Mouse (Mus musculus) layer of hippocampus, postnatal 14 days (tissue): Measurements from ENCODE around the gene Dhrs4. TPM values are rescaled to one million over a fixed set of nuclear protein-coding genes. Genes with fewer than 3 reads are reported as not detected.

Source experiments
- DNase-seq, 2 experiments: peaks; one replicate each; pipeline ENCODE4 v3.0.0; 2021 to 2022; ENCODE audit warnings: low spot score in 2 of 2, mixed read lengths in 1 of 2
- total RNA-seq, 2 experiments: library from RNA; stranded (reverse); gene quantifications; 2 replicates each; pipeline ENCODE4 v1.2.3; 2021

The Dhrs4 gene
- total RNA-seq, 2 experiments from 2014 or later = 17.0 to 21.9 TPM

GRCm38 (mm10) chr14:55524785-55525184 is 46.2 kb downstream of the Dhrs4 start, which contains the start of gene Nrl:
Gene Nrl, minus strand, starts transcription at chr14:55524981.
- DNase-seq = no peak

DNA sequence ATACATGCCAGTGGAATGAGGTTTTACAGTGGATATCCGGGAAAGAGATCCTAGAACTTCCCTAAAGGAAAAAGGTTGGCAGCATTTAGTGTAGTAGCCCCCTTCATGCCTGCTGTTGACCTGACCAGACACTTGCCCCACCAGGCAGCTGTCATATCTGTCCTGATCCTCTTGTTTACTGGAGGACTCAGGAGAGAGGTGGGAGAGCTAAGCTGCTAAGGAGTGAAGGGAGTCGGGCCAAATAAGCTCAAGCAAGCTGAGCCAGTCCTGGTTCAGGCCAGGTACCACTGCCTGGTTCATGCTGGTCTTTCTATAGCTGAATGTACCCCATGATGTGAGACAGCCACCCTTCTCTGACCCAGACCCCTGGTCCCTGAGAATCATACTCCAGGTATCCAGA is 48.1 kb downstream of the Dhrs4 start:
- no peak for DNase-seq

- DNase-seq = no peak
Measured at GRCm38 (mm10) chr14:55527940-55528339, 49.4 kb downstream of the Dhrs4 start.

- DNase-seq = no peak
Measured at GRCm38 (mm10) chr14:55536116-55536745, 57.7 kb downstream of the Dhrs4 start.

Other genes starting within 250 kb of the Dhrs4 start
- 10 to 100 TPM; 68.3 to 97.6 TPM for gene Carmil3, start 11.9 kb downstream of the Dhrs4 start, total RNA-seq
- gene Cpne6, start 31.7 kb downstream of the Dhrs4 start, total RNA-seq = 100 to 1,000 TPM; 544 to 545 TPM
- 1 to 10 TPM; 1.5 to 2.2 TPM for gene Nrl, start 46.2 kb downstream of the Dhrs4 start, total RNA-seq
- 10 to 100 TPM; 24.0 to 26.8 TPM for gene Pck2, start 61.5 kb downstream of the Dhrs4 start, total RNA-seq
- gene Dcaf11, start 81.2 kb downstream of the Dhrs4 start, total RNA-seq = 10 to 100 TPM; 66.9 to 72.3 TPM
- 1 to 10 TPM in 1 of 2 experiments, under 1 TPM in 1; 0.98 to 1.1 TPM for gene A730061H03Rik, start 81.6 kb downstream of the Dhrs4 start, total RNA-seq
- gene Fitm1, start 96.9 kb downstream of the Dhrs4 start, total RNA-seq = not detected
- 10 to 100 TPM; 59.8 to 64.3 TPM for gene Psme1, start 99.4 kb downstream of the Dhrs4 start, total RNA-seq
- 10 to 100 TPM; 39.0 to 42.3 TPM for gene Emc9, start 106.5 kb downstream of the Dhrs4 start, total RNA-seq
- 10 to 100 TPM; 48.3 to 51.6 TPM for gene Psme2, start 112.4 kb downstream of the Dhrs4 start, total RNA-seq
- 10 to 100 TPM; 34.6 to 37.0 TPM for gene Rnf31, start 113.0 kb downstream of the Dhrs4 start, total RNA-seq
- 1 to 10 TPM; 8.2 to 8.5 TPM for gene Irf9, start 124.8 kb downstream of the Dhrs4 start, total RNA-seq
- 1 to 10 TPM; 2.0 to 2.6 TPM for gene Rec8, start 139.3 kb downstream of the Dhrs4 start, total RNA-seq
- 100 to 1,000 TPM; 120 to 145 TPM for gene Ipo4, start 157.2 kb downstream of the Dhrs4 start, total RNA-seq
- 1 to 10 TPM in 1 of 2 experiments, under 1 TPM in 1; 0.18 to 4.2 TPM for gene Gm49378, start 159.1 kb downstream of the Dhrs4 start, total RNA-seq
- 10 to 100 TPM; 49.0 to 51.1 TPM for gene Tm9sf1, start 165.0 kb downstream of the Dhrs4 start, total RNA-seq
- gene Tssk4, start 171.4 kb downstream of the Dhrs4 start, total RNA-seq = under 1 TPM; 0.81 to 0.90 TPM
- gene Mdp1, start 181.8 kb downstream of the Dhrs4 start, total RNA-seq = 10 to 100 TPM; 46.9 to 47.8 TPM
- gene Gmpr2, start 193.2 kb downstream of the Dhrs4 start, total RNA-seq = 10 to 100 TPM; 27.5 to 27.6 TPM
- 100 to 1,000 TPM; 298 to 325 TPM for gene Nedd8, start 193.4 kb downstream of the Dhrs4 start, total RNA-seq
- gene Tinf2, start 203.1 kb downstream of the Dhrs4 start, total RNA-seq = 10 to 100 TPM; 13.9 to 17.0 TPM
- under 1 TPM in 1 of 2 experiments, not detected in 1; 0.23 TPM for gene Tgm1, start 235.2 kb downstream of the Dhrs4 start, total RNA-seq
- 10 to 100 TPM; 41.4 to 41.8 TPM for gene Rabggta, start 243.5 kb downstream of the Dhrs4 start, total RNA-seq